Mouse (Mus musculus) left cerebral cortex, adult 8-10 months (tissue): ENCODE data around the gene Washc2. TPM values are rescaled to one million over a fixed set of nuclear protein-coding genes. Genes with fewer than 3 reads are reported as not detected.
"Not testable (repeated sequence)": the region's sequence is repeated elsewhere in the genome, so short reads cannot be mapped to it uniquely, and the experiment has no call there.

Experiments
- DNase-seq, 2 experiments: peaks; one replicate each; pipeline ENCODE4 v3.0.0; 2022; ENCODE audit warnings: low spot score in 2 of 2
- total RNA-seq, 4 experiments: library from RNA; stranded (reverse); gene quantifications; 2 replicates each; pipeline ENCODE4 v1.2.4; 2022

The Washc2 gene
- 100 to 1,000 TPM in 2 of 4 experiments, 10 to 100 TPM in 2; 88.3 to 108 (median 95.9) TPM for total RNA-seq

- peak; percentile 94 to 96 for DNase-seq
Observed at GRCm38 (mm10) chr6:116207729-116208534, at the start of gene Washc2. Washc2 (plus strand) TSS chr6:116208038.

GRCm38 (mm10) chr6:116166383-116166782 is 41.5 kb upstream of the Washc2 start:
- no peak for DNase-seq

GRCm38 (mm10) chr6:116173511-116174099 is 34.2 kb upstream of the Washc2 start:
- DNase-seq, result not testable (repeated sequence)

DNA sequence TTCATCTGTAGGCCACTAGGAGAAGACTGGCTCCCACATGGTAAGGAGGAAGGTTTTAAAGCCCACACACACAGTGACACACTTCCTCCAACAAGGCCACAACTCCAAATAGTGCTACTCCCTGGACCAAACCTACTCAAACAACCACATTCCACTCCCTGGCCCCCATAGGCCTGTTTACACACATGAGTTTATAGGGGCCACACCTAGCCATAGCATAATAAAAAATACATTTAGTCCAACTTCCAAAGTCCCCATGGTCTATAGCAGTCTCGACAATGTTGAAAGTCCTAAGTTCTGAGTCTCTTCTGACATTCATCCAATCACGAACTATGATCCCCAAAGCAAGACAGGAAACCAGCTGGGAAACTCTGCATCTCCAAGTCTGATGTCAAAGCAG is 29.5 kb upstream of the Washc2 start:
- DNase-seq, result no peak

DNA sequence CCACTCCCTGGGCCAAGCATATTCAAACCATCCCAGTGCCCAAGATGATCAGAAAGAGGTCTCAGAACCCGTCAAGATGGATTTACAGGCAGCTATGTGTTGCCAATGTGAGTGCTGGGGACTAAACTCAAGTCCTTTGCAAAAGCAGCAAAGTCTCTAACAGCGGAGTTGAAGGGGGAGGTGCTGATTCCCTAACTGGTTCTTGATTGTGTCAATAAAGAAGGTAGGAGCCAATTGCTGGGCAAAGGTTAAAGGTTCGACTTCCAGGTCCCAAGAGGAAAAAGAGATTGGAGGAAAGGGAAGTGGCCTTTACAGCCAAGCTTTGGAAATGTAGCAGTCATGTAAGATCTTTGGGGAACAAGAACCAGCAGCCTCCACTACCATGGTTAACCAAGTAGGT is 27.1 kb upstream of the Washc2 start:
- no peak for DNase-seq

- DNase-seq, result no peak
Observed at GRCm38 (mm10) chr6:116183509-116183908, 24.3 kb upstream of the Washc2 start.

GRCm38 (mm10) chr6:116186485-116186884 is 21.4 kb upstream of the Washc2 start:
- DNase-seq, result no peak

DNA sequence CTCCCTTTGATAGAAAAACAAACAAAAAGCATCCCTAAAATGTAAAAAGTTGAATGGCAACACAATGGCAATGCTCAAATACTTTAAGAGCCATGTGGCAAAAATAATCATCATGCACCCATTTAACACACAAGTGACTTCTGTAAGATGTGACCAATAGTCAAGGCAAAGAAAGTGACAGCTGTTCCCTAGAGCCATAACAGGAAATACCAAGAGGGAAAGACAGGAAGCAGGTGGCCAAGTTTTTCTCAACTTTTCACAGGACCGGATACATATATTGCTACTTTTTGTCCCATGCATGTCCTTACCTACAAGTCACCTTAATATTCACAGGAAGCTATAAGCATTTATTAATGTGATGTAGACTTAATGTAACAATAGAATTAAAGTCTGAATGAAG is 18.4 kb upstream of the Washc2 start:
- DNase-seq, result no peak

DNA sequence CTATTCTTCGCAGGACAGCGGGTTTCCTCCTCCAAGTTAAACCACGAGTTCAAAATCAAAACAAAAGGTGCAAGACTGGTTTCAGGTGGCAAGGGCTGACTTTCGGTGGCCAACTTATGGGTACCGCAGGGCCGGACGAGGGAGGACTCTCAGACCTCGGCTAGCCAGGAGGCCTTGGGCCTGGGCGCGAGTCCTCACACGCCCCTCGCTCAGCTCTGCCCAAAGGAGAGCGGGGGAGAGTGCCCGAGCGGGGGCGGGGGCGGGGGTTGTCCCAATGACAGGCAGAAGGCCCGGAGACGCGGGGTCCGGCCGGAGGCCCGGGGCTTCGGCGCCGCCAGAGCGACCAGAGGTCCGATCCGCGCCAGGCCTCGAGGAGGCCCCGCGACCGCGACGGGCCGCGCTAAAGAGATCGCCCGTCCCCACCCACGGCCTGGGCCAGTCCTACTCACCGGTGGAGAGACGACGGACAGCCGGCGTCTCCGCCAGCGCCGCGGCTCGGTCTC is 15.0 kb upstream of the Washc2 start:
- peak in 1 of 2 experiments; percentile 46 for DNase-seq

- DNase-seq, result peak; percentile 97 to 98
Observed at GRCm38 (mm10) chr6:116193394-116194393, 14.1 kb upstream of the Washc2 start, which contains the start of gene Tmcc1. Tmcc1 (minus strand) TSS chr6:116193486.

GRCm38 (mm10) chr6:116195811-116196210 is 12.0 kb upstream of the Washc2 start:
- no peak for DNase-seq

DNA sequence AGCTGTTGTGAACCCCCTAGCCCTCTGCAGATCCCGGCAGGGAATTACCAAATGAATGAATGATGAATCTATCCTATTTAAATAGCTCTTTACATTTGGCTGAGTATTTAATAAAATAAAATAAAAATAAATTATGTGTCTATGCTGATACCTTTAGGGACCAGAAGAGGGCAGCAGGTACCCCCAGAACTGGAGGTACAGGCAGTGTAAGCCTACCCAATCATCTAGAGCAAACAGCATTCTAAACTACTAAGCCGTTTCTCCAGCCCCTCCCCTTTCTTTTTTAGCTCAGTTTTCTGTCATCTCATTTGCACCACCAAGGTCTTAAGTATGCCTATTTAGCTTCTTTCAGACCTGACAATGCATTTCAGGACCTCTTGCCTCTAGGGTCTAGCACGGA is 9.7 kb upstream of the Washc2 start:
- DNase-seq, result no peak

DNA sequence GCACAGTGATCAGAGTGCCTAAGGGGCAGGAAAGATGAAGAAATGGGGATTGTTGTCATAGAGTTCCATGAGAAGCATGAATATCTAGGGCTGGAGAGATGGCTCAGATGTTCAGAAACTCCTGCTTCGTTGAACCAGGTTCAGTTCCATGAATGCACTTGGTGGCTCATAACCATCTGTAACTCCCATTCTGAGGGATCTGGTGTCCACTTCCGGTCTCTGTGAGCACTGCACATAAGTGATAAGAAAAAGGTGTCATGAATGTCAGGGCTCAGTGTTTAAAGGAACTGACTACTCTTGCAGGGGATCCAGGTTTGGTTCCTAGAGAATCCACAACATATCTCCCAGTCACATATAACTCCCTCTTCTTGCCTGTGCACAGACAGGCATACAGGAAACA is 8.2 kb upstream of the Washc2 start:
- DNase-seq, result no peak

GRCm38 (mm10) chr6:116227767-116228166 is 19.9 kb downstream of the Washc2 start:
- no peak for DNase-seq

GRCm38 (mm10) chr6:116228785-116229525 is 21.1 kb downstream of the Washc2 start:
- peak; percentile 39 to 50 for DNase-seq

DNA sequence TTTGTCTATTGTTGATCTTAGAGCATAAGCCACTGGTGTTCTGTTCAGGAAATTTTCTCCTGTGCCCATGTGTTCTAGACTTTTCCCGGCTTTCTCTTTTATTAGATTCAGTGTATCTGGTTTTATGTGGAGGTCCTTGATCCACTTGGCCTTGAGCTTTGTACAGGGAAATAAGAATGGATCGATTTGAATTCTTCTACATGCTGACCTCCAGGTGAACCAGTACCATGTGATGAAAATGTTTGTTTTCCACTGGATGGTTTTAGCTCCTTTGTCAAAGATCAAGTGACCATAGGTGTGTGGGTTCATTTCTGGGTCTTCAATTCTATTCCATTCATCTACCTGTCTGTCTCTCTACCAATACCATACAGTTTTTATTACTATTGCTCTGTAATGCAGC is 27.0 kb downstream of the Washc2 start:
- DNase-seq, result not testable (repeated sequence)

- no peak for DNase-seq
Observed at GRCm38 (mm10) chr6:116235336-116235735, 27.5 kb downstream of the Washc2 start.

GRCm38 (mm10) chr6:116238083-116238482 is 30.2 kb downstream of the Washc2 start:
- DNase-seq, result no peak

GRCm38 (mm10) chr6:116240371-116240770 is 32.5 kb downstream of the Washc2 start:
- DNase-seq, result no peak

DNA sequence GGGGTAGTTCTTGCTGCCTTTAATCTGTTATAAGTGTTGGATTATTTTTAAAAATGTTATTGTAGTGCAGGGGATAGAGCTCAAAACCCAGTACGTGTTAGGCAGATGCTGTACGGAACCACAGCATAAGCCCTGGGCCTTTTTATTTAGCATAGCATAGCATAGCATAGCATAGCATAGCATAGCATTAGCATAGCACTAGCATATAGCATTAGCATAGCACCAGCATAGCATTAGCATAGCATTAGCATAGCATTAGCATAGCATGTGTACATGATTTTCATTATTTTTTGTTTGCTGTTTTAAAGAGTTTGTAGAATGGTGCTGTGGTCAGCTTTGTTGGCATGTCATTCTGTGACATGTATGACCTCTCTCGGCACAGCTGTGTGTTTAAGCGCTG is 51.8 kb downstream of the Washc2 start:
- no peak for DNase-seq

GRCm38 (mm10) chr6:116260481-116260880 is 52.6 kb downstream of the Washc2 start:
- DNase-seq, result no peak
